Mouse (Mus musculus) G1E (cell line): ENCODE measurements around the gene Pcp4.

Experiments used
- CTCF ChIP-seq: IDR thresholded peaks from 2 replicates; pipeline ENCODE4 v1.5.1; 2012; ENCODE audit warnings: low read depth, low read length, inconsistent platforms, mixed read lengths
- GATA1 ChIP-seq: IDR thresholded peaks from 2 replicates; pipeline ENCODE4 v1.6.1; 2012; ENCODE audit warnings: borderline replicate concordance, low read length, inconsistent platforms, mixed read lengths
- POLR2AphosphoS5 ChIP-seq: IDR thresholded peaks from 2 replicates; pipeline ENCODE4 v1.6.1; 2012; ENCODE audit warnings: low read depth, low read length, inconsistent platforms; ENCODE audit not compliant: insufficient replicate concordance
- TAL1 ChIP-seq: conservative IDR thresholded peaks from 2 replicates; pipeline ENCODE4 v1.6.1; 2012; ENCODE audit warnings: low read depth, low read length, inconsistent platforms, mixed read lengths

DNA sequence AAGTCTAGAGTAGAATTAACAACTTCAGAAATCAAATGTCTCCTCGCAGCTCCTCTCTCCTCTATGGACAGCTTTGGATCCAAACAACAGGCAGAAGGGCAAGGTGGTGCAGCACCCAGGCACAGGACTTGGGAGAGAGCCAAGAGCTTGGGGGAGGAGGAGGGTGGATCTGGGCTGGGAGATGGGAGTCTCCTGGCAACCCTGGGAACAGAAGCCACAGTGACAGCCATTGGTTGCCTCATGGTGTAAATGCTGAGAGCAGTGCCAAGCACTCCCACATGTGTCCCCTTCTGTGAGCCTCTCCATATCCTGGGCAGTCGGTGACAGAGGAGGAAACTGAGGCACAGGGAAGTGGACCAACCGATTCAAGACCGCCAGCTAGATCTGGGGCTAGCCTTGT lies 1.3 kb downstream of the Pcp4 start:
- TF ChIP-seq POLR2AphosphoS5, result no peak
- no peak for TF ChIP-seq TAL1
- no peak for TF ChIP-seq CTCF
- TF ChIP-seq GATA1, result no peak
